Mouse (Mus musculus): ENCODE measurements at regions not wholly inside any gene's neighbourhood (a gene's known extent, or its start where the extent isn't known, plus 50 kb on each side); places are given as distances from the start of the nearest gene placed in this dataset.

- TF ChIP-seq CTCF (IDR thresholded peaks at IDR 0.05; ENCODE audit: borderline replicate concordance, extremely low read depth, insufficient read depth, insufficient read length): no peak
- no peak for TF ChIP-seq POLR2A (IDR thresholded peaks at IDR 0.05; ENCODE audit: borderline replicate concordance, extremely low read depth, insufficient read depth, insufficient read length, poor library complexity, severe bottlenecking)
These were observed 121.5 kb upstream of the Rybp start for GRCm38 (mm10) chr6:100408826-100409225.

All from brain, embryonic 14.5 days (tissue).